Mouse (Mus musculus): ENCODE measurements at regions not wholly inside any gene's neighbourhood (a gene's known extent, or its start where the extent isn't known, plus 50 kb on each side); places are given as distances from the start of the nearest gene placed in this dataset.

GRCm38 (mm10) chr1:183516167-183516566 lies 98.2 kb downstream of the Hhipl2 start:
- no peak overlapping the region for H3K27ac ChIP-seq (ENCODE audit: low read length)
- no peak for DNase-seq (ENCODE audit: low spot score)
- no peaks in the 10 kb centered on the region for H3K36me3 ChIP-seq (ENCODE audit: insufficient read depth, low read length)
- H3K27me3 ChIP-seq (replicated peaks; ENCODE audit: insufficient read depth, low read length): no peaks in the 10 kb centered on the region
- TF ChIP-seq EP300 (IDR thresholded peaks at IDR 0.05) (no peak), CTCF (IDR thresholded peaks at IDR 0.05) (no peak)
- H3K9me3 ChIP-seq (ENCODE audit: low read length): no peaks in the 10 kb centered on the region
- H3K9ac ChIP-seq (replicated peaks; ENCODE audit: low read depth): no peak overlapping the region
- no peaks in the 10 kb centered on the region for H3K4me1 ChIP-seq (ENCODE audit: insufficient read depth, low read depth, low read length)
- no peak overlapping the region for H3K4me3 ChIP-seq (ENCODE audit: low read depth, low read length)
- H3K4me2 ChIP-seq (replicated peaks; ENCODE audit: low read depth, low read length): no peak overlapping the region
- 56% methylated on average over 4 of the region's 4 CpGs for WGBS
- no peak for ATAC-seq

GRCm38 (mm10) chr1:183517236-183517635 lies 99.2 kb downstream of the Hhipl2 start:
- no peaks in the 10 kb centered on the region for H3K9me3 ChIP-seq (ENCODE audit: low read length)
- H3K4me3 ChIP-seq (ENCODE audit: low read depth, low read length): no peak overlapping the region
- WGBS: 83% methylated on average over 4 of the region's 4 CpGs
- no peak for DNase-seq (ENCODE audit: low spot score)
- H3K27me3 ChIP-seq (replicated peaks; ENCODE audit: insufficient read depth, low read length): no peaks in the 10 kb centered on the region
- no peak overlapping the region for H3K9ac ChIP-seq (replicated peaks; ENCODE audit: low read depth)
- no peaks in the 10 kb centered on the region for H3K4me1 ChIP-seq (ENCODE audit: insufficient read depth, low read depth, low read length)
- H3K36me3 ChIP-seq (ENCODE audit: insufficient read depth, low read length): no peaks in the 10 kb centered on the region
- H3K27ac ChIP-seq (ENCODE audit: low read length): no peak overlapping the region
- no peak for ATAC-seq
- H3K4me2 ChIP-seq (replicated peaks; ENCODE audit: low read depth, low read length): no peak overlapping the region
- no peak for TF ChIP-seq EP300 (IDR thresholded peaks at IDR 0.05)

GRCm38 (mm10) chr1:183521569-183521968 lies 103.6 kb downstream of the Hhipl2 start:
- no peaks in the 10 kb centered on the region for H3K9me3 ChIP-seq (ENCODE audit: low read length)

GRCm38 (mm10) chr1:183533386-183533785 lies 115.4 kb downstream of the Hhipl2 start:
- peak; percentile 8 for DNase-seq (ENCODE audit: low spot score)
- Histone ChIP-seq H3K27me3 (replicated peaks; ENCODE audit: insufficient read depth, low read length) (no peaks in the 10 kb centered on the region), H3K4me3 (ENCODE audit: low read depth, low read length) (no peak overlapping the region), H3K4me2 (replicated peaks; ENCODE audit: low read depth, low read length) (no peak overlapping the region), H3K9ac (replicated peaks; ENCODE audit: low read depth) (no peak overlapping the region), H3K36me3 (ENCODE audit: insufficient read depth, low read length) (no peaks in the 10 kb centered on the region), H3K27ac (ENCODE audit: low read length) (no peak overlapping the region), H3K4me1 (ENCODE audit: insufficient read depth, low read depth, low read length) (no peaks in the 10 kb centered on the region), H3K9me3 (ENCODE audit: low read length) (no peaks in the 10 kb centered on the region)
- TF ChIP-seq EP300 (IDR thresholded peaks at IDR 0.05) (no peak), CTCF (IDR thresholded peaks at IDR 0.05) (no peak)
- no peak for ATAC-seq
- 75% methylated on average over 11 of the region's 11 CpGs for WGBS

More at GRCm38 (mm10) chr1:183521569-183521968, 103.6 kb downstream of the Hhipl2 start:
- Histone ChIP-seq H3K9ac (replicated peaks; ENCODE audit: low read depth) (no peak overlapping the region), H3K4me1 (ENCODE audit: insufficient read depth, low read depth, low read length) (no peaks in the 10 kb centered on the region), H3K27me3 (replicated peaks; ENCODE audit: insufficient read depth, low read length) (no peaks in the 10 kb centered on the region), H3K4me2 (replicated peaks; ENCODE audit: low read depth, low read length) (no peak overlapping the region), H3K36me3 (ENCODE audit: insufficient read depth, low read length) (no peaks in the 10 kb centered on the region), H3K4me3 (ENCODE audit: low read depth, low read length) (no peak overlapping the region), H3K27ac (ENCODE audit: low read length) (no peak overlapping the region)
- ATAC-seq: no peak
- TF ChIP-seq CTCF (IDR thresholded peaks at IDR 0.05): no peak
- no peak for TF ChIP-seq EP300 (IDR thresholded peaks at IDR 0.05)
- DNase-seq (ENCODE audit: low spot score): no peak
- 68% methylated on average over 7 of the region's 7 CpGs for WGBS

DNA sequence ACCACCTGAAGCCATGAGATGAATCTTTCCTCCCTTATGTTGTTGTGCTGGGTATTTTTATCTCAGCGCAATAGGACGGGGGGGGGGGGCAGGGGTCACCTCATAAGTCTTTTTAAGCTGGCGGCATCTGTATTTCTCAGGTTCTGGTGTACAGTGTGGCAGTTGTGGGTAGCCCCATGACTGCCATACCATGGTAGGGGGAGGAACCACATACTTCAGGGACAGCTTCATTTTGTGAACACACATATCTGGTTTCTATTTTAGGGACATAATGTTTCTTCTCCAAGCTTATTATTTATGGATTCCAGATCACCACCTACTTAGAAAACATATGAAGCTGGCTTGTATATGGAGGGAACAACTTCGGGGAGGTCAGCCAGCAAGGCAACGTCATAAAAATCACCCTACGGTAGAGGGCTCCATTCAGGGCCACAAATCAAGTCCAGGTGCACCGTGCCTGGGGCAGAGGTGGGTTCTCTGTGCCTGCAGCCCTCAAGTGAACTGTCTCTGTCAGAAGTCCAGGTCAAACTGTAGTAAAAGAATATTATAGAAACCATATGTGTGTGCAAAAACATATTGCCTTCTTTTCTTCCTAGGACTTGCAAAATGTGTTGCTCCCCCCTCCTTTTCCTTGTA lies 130.9 kb downstream of the Hhipl2 start:
- Histone ChIP-seq H3K27me3 (replicated peaks; ENCODE audit: insufficient read depth, low read length) (no peaks in the 10 kb centered on the region), H3K4me1 (ENCODE audit: insufficient read depth, low read depth, low read length) (no peaks in the 10 kb centered on the region), H3K36me3 (ENCODE audit: insufficient read depth, low read length) (no peaks in the 10 kb centered on the region), H3K4me2 (replicated peaks; ENCODE audit: low read depth, low read length) (no peak overlapping the region), H3K9ac (replicated peaks; ENCODE audit: low read depth) (no peak overlapping the region), H3K4me3 (ENCODE audit: low read depth, low read length) (no peak overlapping the region), H3K9me3 (ENCODE audit: low read length) (no peaks in the 10 kb centered on the region), H3K27ac (ENCODE audit: low read length) (no peak overlapping the region)
- no peak for TF ChIP-seq EP300 (IDR thresholded peaks at IDR 0.05)
- no peak for TF ChIP-seq CTCF (IDR thresholded peaks at IDR 0.05)
- DNase-seq (ENCODE audit: low spot score) (no peak), ATAC-seq (no peak)
- 70% methylated on average over 7 of the region's 7 CpGs for WGBS

- no peaks in the 10 kb centered on the region for H3K9me3 ChIP-seq (ENCODE audit: low read length)
- no peaks in the 10 kb centered on the region for H3K36me3 ChIP-seq (ENCODE audit: insufficient read depth, low read length)
- no peak overlapping the region for H3K9ac ChIP-seq (replicated peaks; ENCODE audit: low read depth)
- no peaks in the 10 kb centered on the region for H3K27me3 ChIP-seq (replicated peaks; ENCODE audit: insufficient read depth, low read length)
- H3K27ac ChIP-seq (ENCODE audit: low read length): no peak overlapping the region
- H3K4me3 ChIP-seq (ENCODE audit: low read depth, low read length): no peak overlapping the region
- peak; percentile 47 for TF ChIP-seq CTCF (IDR thresholded peaks at IDR 0.05)
- TF ChIP-seq EP300 (IDR thresholded peaks at IDR 0.05): no peak
- H3K4me1 ChIP-seq (ENCODE audit: insufficient read depth, low read depth, low read length): no peaks in the 10 kb centered on the region
- no peak overlapping the region for H3K4me2 ChIP-seq (replicated peaks; ENCODE audit: low read depth, low read length)
- ATAC-seq: no peak
- DNase-seq (ENCODE audit: low spot score): no peak
- WGBS: 90% methylated on average over 4 of the region's 4 CpGs
Observed at GRCm38 (mm10) chr1:183552617-183553016, 134.6 kb downstream of the Hhipl2 start.

- TF ChIP-seq EP300 (IDR thresholded peaks at IDR 0.05) (no peak), CTCF (IDR thresholded peaks at IDR 0.05) (no peak)
- 76% methylated on average over 8 of the region's 8 CpGs for WGBS
Observed at GRCm38 (mm10) chr1:183553219-183553618, 135.2 kb downstream of the Hhipl2 start.

More at GRCm38 (mm10) chr1:183553219-183553618, 135.2 kb downstream of the Hhipl2 start:
- no peak for ATAC-seq
- no peak overlapping the region for H3K4me3 ChIP-seq (ENCODE audit: low read depth, low read length)
- H3K9me3 ChIP-seq (ENCODE audit: low read length): no peaks in the 10 kb centered on the region
- no peak for DNase-seq (ENCODE audit: low spot score)
- no peak overlapping the region for H3K4me2 ChIP-seq (replicated peaks; ENCODE audit: low read depth, low read length)
- H3K36me3 ChIP-seq (ENCODE audit: insufficient read depth, low read length): no peaks in the 10 kb centered on the region
- no peaks in the 10 kb centered on the region for H3K27me3 ChIP-seq (replicated peaks; ENCODE audit: insufficient read depth, low read length)
- H3K4me1 ChIP-seq (ENCODE audit: insufficient read depth, low read depth, low read length): no peaks in the 10 kb centered on the region
- H3K9ac ChIP-seq (replicated peaks; ENCODE audit: low read depth): no peak overlapping the region
- H3K27ac ChIP-seq (ENCODE audit: low read length): no peak overlapping the region

Measured in lung, postnatal 0 days (tissue).